Mouse (Mus musculus): ENCODE results near the gene Fbxl17. TPM values are rescaled to one million over a fixed set of nuclear protein-coding genes. Genes with fewer than 3 reads are reported as not detected.

Fbxl17 gene
- polyA plus RNA-seq, 1 experiment: 7.3 TPM

GRCm38 (mm10) chr17:63285265-63285939 is 214.4 kb downstream of the Fbxl17 start:
- no peaks in the 10 kb centered on the region for H3K36me3 ChIP-seq (ENCODE audit: control insufficient read depth, insufficient read depth, low read length)
- H3K4me3 ChIP-seq (ENCODE audit: control insufficient read depth, insufficient read depth, low read length): no peak overlapping the region
- TF ChIP-seq POLR2A (IDR thresholded peaks at IDR 0.05; ENCODE audit: control insufficient read depth, extremely low read depth, insufficient read depth, low read length, poor library complexity) (no peak), CTCF (IDR thresholded peaks at IDR 0.05; ENCODE audit: borderline replicate concordance, control insufficient read depth, extremely low read depth, insufficient read depth, low read length, poor library complexity) (no peak)
- 75% methylated on average over 11 of the region's 11 CpGs for WGBS
- no peak overlapping the region for H3K27ac ChIP-seq (ENCODE audit: control insufficient read depth, insufficient read depth, low read length)
- no peak for DNase-seq
- no peaks in the 10 kb centered on the region for H3K27me3 ChIP-seq (ENCODE audit: control insufficient read depth, insufficient read depth, low read length)
- no peaks in the 10 kb centered on the region for H3K4me1 ChIP-seq (replicated peaks; ENCODE audit: control insufficient read depth, insufficient read depth, low read length)

GRCm38 (mm10) chr17:63284074-63284473 is 215.7 kb downstream of the Fbxl17 start:
- no peaks in the 10 kb centered on the region for H3K4me1 ChIP-seq (replicated peaks; ENCODE audit: control insufficient read depth, insufficient read depth, low read length)
- 53% methylated on average over 4 of the region's 4 CpGs for WGBS
- no peaks in the 10 kb centered on the region for H3K27me3 ChIP-seq (ENCODE audit: control insufficient read depth, insufficient read depth, low read length)
- DNase-seq: no peak
- no peak overlapping the region for H3K4me3 ChIP-seq (ENCODE audit: control insufficient read depth, insufficient read depth, low read length)
- no peaks in the 10 kb centered on the region for H3K36me3 ChIP-seq (ENCODE audit: control insufficient read depth, insufficient read depth, low read length)
- no peak overlapping the region for H3K27ac ChIP-seq (ENCODE audit: control insufficient read depth, insufficient read depth, low read length)
- no peak for TF ChIP-seq CTCF (IDR thresholded peaks at IDR 0.05; ENCODE audit: borderline replicate concordance, control insufficient read depth, extremely low read depth, insufficient read depth, low read length, poor library complexity)
- TF ChIP-seq POLR2A (IDR thresholded peaks at IDR 0.05; ENCODE audit: control insufficient read depth, extremely low read depth, insufficient read depth, low read length, poor library complexity): no peak

- Histone ChIP-seq H3K36me3 (ENCODE audit: control insufficient read depth, insufficient read depth, low read length) (no peaks in the 10 kb centered on the region), H3K4me1 (replicated peaks; ENCODE audit: control insufficient read depth, insufficient read depth, low read length) (no peaks in the 10 kb centered on the region), H3K27ac (ENCODE audit: control insufficient read depth, insufficient read depth, low read length) (no peak overlapping the region), H3K27me3 (ENCODE audit: control insufficient read depth, insufficient read depth, low read length) (no peaks in the 10 kb centered on the region), H3K4me3 (ENCODE audit: control insufficient read depth, insufficient read depth, low read length) (no peak overlapping the region)
- no peak for TF ChIP-seq CTCF (IDR thresholded peaks at IDR 0.05; ENCODE audit: borderline replicate concordance, control insufficient read depth, extremely low read depth, insufficient read depth, low read length, poor library complexity)
- no peak for TF ChIP-seq POLR2A (IDR thresholded peaks at IDR 0.05; ENCODE audit: control insufficient read depth, extremely low read depth, insufficient read depth, low read length, poor library complexity)
- WGBS: 89% methylated on average over 5 of the region's 5 CpGs
- DNase-seq: no peak
Measured at GRCm38 (mm10) chr17:63282004-63282403, 217.8 kb downstream of the Fbxl17 start.

- no peaks in the 10 kb centered on the region for H3K36me3 ChIP-seq (ENCODE audit: control insufficient read depth, insufficient read depth, low read length)
- H3K4me1 ChIP-seq (replicated peaks; ENCODE audit: control insufficient read depth, insufficient read depth, low read length): no peaks in the 10 kb centered on the region
- TF ChIP-seq POLR2A (IDR thresholded peaks at IDR 0.05; ENCODE audit: control insufficient read depth, extremely low read depth, insufficient read depth, low read length, poor library complexity) (no peak), CTCF (IDR thresholded peaks at IDR 0.05; ENCODE audit: borderline replicate concordance, control insufficient read depth, extremely low read depth, insufficient read depth, low read length, poor library complexity) (no peak)
- H3K27ac ChIP-seq (ENCODE audit: control insufficient read depth, insufficient read depth, low read length): no peak overlapping the region
- H3K27me3 ChIP-seq (ENCODE audit: control insufficient read depth, insufficient read depth, low read length): no peaks in the 10 kb centered on the region
- DNase-seq: no peak
- H3K4me3 ChIP-seq (ENCODE audit: control insufficient read depth, insufficient read depth, low read length): no peak overlapping the region
- 7% methylated on average over 2 of the region's 2 CpGs for WGBS
Measured at GRCm38 (mm10) chr17:63280990-63281389, 218.8 kb downstream of the Fbxl17 start.

GRCm38 (mm10) chr17:63279144-63279543 is 220.7 kb downstream of the Fbxl17 start:
- Histone ChIP-seq H3K4me3 (ENCODE audit: control insufficient read depth, insufficient read depth, low read length) (no peak overlapping the region), H3K27me3 (ENCODE audit: control insufficient read depth, insufficient read depth, low read length) (no peaks in the 10 kb centered on the region), H3K27ac (ENCODE audit: control insufficient read depth, insufficient read depth, low read length) (no peak overlapping the region), H3K4me1 (replicated peaks; ENCODE audit: control insufficient read depth, insufficient read depth, low read length) (no peaks in the 10 kb centered on the region), H3K36me3 (ENCODE audit: control insufficient read depth, insufficient read depth, low read length) (no peaks in the 10 kb centered on the region)
- DNase-seq: no peak
- WGBS: 70% methylated on average over 4 of the region's 4 CpGs
- TF ChIP-seq POLR2A (IDR thresholded peaks at IDR 0.05; ENCODE audit: control insufficient read depth, extremely low read depth, insufficient read depth, low read length, poor library complexity): no peak
- no peak for TF ChIP-seq CTCF (IDR thresholded peaks at IDR 0.05; ENCODE audit: borderline replicate concordance, control insufficient read depth, extremely low read depth, insufficient read depth, low read length, poor library complexity)

GRCm38 (mm10) chr17:63273353-63273752 is 226.5 kb downstream of the Fbxl17 start:
- H3K4me1 ChIP-seq (replicated peaks; ENCODE audit: control insufficient read depth, insufficient read depth, low read length): no peaks in the 10 kb centered on the region
- H3K27ac ChIP-seq (ENCODE audit: control insufficient read depth, insufficient read depth, low read length): no peak overlapping the region
- no peaks in the 10 kb centered on the region for H3K36me3 ChIP-seq (ENCODE audit: control insufficient read depth, insufficient read depth, low read length)
- H3K4me3 ChIP-seq (ENCODE audit: control insufficient read depth, insufficient read depth, low read length): no peak overlapping the region
- no peak for TF ChIP-seq CTCF (IDR thresholded peaks at IDR 0.05; ENCODE audit: borderline replicate concordance, control insufficient read depth, extremely low read depth, insufficient read depth, low read length, poor library complexity)
- no peak for TF ChIP-seq POLR2A (IDR thresholded peaks at IDR 0.05; ENCODE audit: control insufficient read depth, extremely low read depth, insufficient read depth, low read length, poor library complexity)
- 98% methylated on average over 2 of the region's 2 CpGs for WGBS
- no peak for DNase-seq
- H3K27me3 ChIP-seq (ENCODE audit: control insufficient read depth, insufficient read depth, low read length): no peaks in the 10 kb centered on the region

GRCm38 (mm10) chr17:63272914-63273313 is 226.9 kb downstream of the Fbxl17 start:
- H3K4me3 ChIP-seq (ENCODE audit: control insufficient read depth, insufficient read depth, low read length): no peak overlapping the region
- DNase-seq: no peak
- no peak overlapping the region for H3K27ac ChIP-seq (ENCODE audit: control insufficient read depth, insufficient read depth, low read length)
- H3K27me3 ChIP-seq (ENCODE audit: control insufficient read depth, insufficient read depth, low read length): no peaks in the 10 kb centered on the region
- no peaks in the 10 kb centered on the region; the same call in 1 of the 2 replicates for H3K4me1 ChIP-seq (replicated peaks; ENCODE audit: control insufficient read depth, insufficient read depth, low read length)
- H3K36me3 ChIP-seq (ENCODE audit: control insufficient read depth, insufficient read depth, low read length): no peaks in the 10 kb centered on the region
- no peak for TF ChIP-seq CTCF (IDR thresholded peaks at IDR 0.05; ENCODE audit: borderline replicate concordance, control insufficient read depth, extremely low read depth, insufficient read depth, low read length, poor library complexity)
- TF ChIP-seq POLR2A (IDR thresholded peaks at IDR 0.05; ENCODE audit: control insufficient read depth, extremely low read depth, insufficient read depth, low read length, poor library complexity): no peak
